Mouse (Mus musculus) bone marrow, adult 2 months (tissue): ENCODE measurements around the gene Zranb1.

Source experiments
- CTCF ChIP-seq: fragments of 200-500 bp; IDR thresholded peaks from 2 replicates; pipeline ENCODE4 v1.5.1; 2011; ENCODE audit warnings: low read length, control low read depth; ENCODE audit not compliant: control insufficient read depth, insufficient read depth
- POLR2A ChIP-seq: fragments of 200-500 bp; IDR thresholded peaks from 2 replicates; pipeline ENCODE4 v1.6.1; 2011; ENCODE audit warnings: low read depth, mild to moderate bottlenecking, control low read depth, low read length, borderline replicate concordance; ENCODE audit not compliant: control insufficient read depth

DNA sequence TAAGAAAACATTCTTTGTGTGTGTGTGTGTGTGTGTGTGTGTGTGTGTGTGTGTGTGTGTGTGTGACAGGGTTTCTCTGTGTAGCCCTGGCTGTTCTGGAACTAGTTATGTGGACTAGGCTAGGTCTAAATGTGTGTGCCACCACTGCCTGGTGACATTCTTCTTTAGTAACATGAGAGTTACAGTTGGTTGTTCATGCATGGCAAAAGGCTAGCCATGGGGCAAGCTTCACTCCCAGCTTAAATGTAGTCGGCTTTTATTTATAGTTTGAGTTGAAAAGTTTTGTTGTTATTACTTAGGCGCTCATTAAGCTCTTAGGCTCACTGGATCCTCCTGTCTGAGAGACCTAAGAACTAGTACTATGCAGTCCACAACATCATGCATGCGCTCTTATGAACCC is 33.5 kb downstream of the Zranb1 start:
- no peak for TF ChIP-seq CTCF
- TF ChIP-seq POLR2A, result no peak
